Mouse (Mus musculus): ENCODE data around the gene Psd. TPM values are rescaled to one million over a fixed set of nuclear protein-coding genes. Genes with fewer than 3 reads are reported as not detected.

The Psd gene
- 1.9 and 2.7 TPM in 2 replicates for polyA plus RNA-seq (2012; rRNA removed)

DNA sequence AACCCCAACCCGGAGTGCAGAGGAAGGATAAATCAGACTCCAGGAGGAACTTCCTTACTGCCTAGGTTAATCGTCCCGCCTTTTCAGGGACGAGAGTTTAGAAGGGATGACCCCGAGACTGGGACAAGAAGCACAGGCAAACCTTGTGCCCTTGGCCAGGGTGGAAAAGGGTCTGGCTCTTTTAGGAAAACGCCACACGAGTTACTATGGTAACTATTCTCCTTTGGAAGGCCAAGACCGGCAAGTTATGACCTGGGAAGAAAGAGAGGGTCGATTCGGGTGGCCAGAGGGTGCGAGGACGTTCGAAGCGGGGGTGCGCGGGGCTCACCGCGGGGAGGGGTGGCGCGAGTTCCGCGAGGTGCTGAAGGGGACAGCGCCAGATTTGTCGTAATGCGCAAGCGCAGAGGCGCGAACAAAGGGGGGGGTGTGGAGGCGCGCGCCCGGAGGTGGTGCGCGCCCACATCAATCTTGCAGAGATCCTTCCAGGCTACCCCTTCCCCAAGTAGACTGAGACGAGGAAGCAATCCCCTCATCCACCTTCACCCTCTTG is at the start of gene Psd:
TSS of gene Psd (minus strand) at position 401 of the 550 bp plus-strand sequence.
- peaks cover 6% of the 10 kb centered on the region; the same call in 1 of the 2 replicates for H3K4me1 ChIP-seq (ENCODE audit: control insufficient read depth, insufficient read depth, low read length)
- DNase-seq = peak; percentile 49
- H3K27ac ChIP-seq (ENCODE audit: insufficient read depth, low read depth, low read length) = peak within 1 kb of the TSS; percentile 81; the same call in 1 of the 2 replicates
- 1% methylated on average over 35 of the region's 35 CpGs for WGBS
- no peaks in the 10 kb centered on the region for H3K36me3 ChIP-seq (ENCODE audit: control insufficient read depth, insufficient read depth, low read length)
- H3K27me3 ChIP-seq (replicated peaks; ENCODE audit: control insufficient read depth, insufficient read depth, low read length) = no peaks in the 10 kb centered on the region
- TF ChIP-seq POLR2A (IDR thresholded peaks at IDR 0.05; ENCODE audit: low read depth, low read length) (no peak), CTCF (conservative IDR thresholded peaks at IDR 0.05; ENCODE audit: insufficient read depth, insufficient read length, low read depth, low read length) (no peak)
- peak within 1 kb of the TSS; percentile 72 for H3K4me3 ChIP-seq (ENCODE audit: insufficient read depth, low read depth, low read length)

DNA sequence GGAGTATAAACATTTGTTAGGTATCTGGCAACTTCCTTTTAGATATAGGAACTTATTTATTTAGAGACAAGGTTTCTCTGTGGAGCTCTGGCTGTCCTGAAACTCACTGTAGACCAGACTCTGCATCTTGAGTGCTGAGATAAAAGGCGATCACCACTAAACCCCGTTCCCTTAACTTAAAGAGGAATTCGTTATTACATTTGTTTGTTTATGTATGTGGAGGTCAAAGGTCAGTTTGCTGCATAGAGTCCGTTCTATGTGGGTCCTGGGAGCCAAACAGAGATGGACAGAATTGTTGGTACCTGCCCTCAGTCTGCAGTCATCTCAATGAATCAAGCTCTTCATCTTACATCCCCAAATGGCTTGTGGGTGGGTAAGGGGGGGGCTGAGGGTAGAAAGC is 48.9 kb upstream of the Psd start:
- Histone ChIP-seq H3K4me3 (ENCODE audit: insufficient read depth, low read depth, low read length) (no peak overlapping the region), H3K36me3 (ENCODE audit: control insufficient read depth, insufficient read depth, low read length) (peaks cover 4% of the 10 kb centered on the region; the same call in 1 of the 2 replicates), H3K27ac (ENCODE audit: insufficient read depth, low read depth, low read length) (no peak overlapping the region), H3K4me1 (ENCODE audit: control insufficient read depth, insufficient read depth, low read length) (no peaks in the 10 kb centered on the region), H3K27me3 (replicated peaks; ENCODE audit: control insufficient read depth, insufficient read depth, low read length) (no peaks in the 10 kb centered on the region)
- TF ChIP-seq CTCF (conservative IDR thresholded peaks at IDR 0.05; ENCODE audit: insufficient read depth, insufficient read length, low read depth, low read length) (no peak), POLR2A (IDR thresholded peaks at IDR 0.05; ENCODE audit: low read depth, low read length) (no peak)
- no peak for DNase-seq
- WGBS = 48% methylated on average over 4 of the region's 4 CpGs

DNA sequence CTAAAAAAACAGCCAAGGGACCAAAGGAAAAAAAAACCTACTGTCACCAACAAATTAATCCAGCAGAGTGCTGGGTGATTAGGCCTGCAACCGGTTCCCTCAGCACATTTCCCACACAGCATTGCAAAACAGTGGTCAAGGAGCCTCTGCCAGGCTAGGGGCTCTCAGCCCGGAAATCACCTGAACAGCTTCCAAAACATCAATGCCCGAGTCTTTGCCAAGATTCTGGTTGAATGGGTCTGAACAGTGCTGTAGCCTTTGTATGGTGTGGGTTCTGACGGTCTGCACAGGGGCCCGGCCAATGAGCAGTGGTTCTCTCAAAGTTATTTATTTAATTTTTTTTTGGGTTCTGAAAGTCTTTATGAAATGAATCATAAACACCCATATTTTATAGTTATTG is 48.5 kb upstream of the Psd start:
- Histone ChIP-seq H3K4me1 (ENCODE audit: control insufficient read depth, insufficient read depth, low read length) (no peaks in the 10 kb centered on the region), H3K4me3 (ENCODE audit: insufficient read depth, low read depth, low read length) (no peak overlapping the region), H3K36me3 (ENCODE audit: control insufficient read depth, insufficient read depth, low read length) (peaks cover 4% of the 10 kb centered on the region; the same call in 1 of the 2 replicates), H3K27ac (ENCODE audit: insufficient read depth, low read depth, low read length) (no peak overlapping the region), H3K27me3 (replicated peaks; ENCODE audit: control insufficient read depth, insufficient read depth, low read length) (no peaks in the 10 kb centered on the region)
- 36% methylated on average over 5 of the region's 5 CpGs for WGBS
- peak; percentile 25 for DNase-seq
- no peak for TF ChIP-seq CTCF (conservative IDR thresholded peaks at IDR 0.05; ENCODE audit: insufficient read depth, insufficient read length, low read depth, low read length)
- TF ChIP-seq POLR2A (IDR thresholded peaks at IDR 0.05; ENCODE audit: low read depth, low read length) = no peak

DNA sequence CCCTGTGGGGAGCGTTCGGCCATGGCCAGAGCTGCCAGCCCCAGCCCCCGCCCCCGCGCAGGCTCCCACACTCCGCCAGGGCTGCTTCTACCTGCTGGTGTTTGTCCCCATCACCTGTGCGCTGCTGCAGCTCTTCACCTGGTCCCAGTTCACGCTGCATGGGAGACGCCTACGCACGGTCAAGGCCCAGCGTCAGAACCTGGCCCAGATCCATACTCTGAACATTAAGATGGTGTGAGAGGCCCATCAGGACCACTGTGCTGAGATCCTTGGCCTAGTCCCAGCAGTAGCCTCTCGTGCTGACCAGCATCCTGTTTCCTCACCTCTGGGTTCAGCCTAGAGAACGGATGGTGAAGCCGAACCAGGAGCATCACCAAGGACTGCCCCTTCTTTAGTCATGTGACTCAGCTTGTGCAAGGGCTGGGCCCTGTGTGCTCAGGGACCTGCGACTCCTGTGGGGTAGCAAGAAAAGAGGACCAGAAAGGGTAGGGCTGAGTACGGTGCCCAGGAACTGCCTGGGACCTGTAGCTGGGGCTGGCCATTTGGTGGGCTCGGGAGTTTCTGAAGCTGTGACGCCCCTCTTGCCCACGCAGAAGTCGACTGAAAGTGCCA is 47.6 kb upstream of the Psd start:
- H3K27ac ChIP-seq (ENCODE audit: insufficient read depth, low read depth, low read length) = no peak overlapping the region
- no peaks in the 10 kb centered on the region for H3K4me1 ChIP-seq (ENCODE audit: control insufficient read depth, insufficient read depth, low read length)
- 63% methylated on average over 21 of the region's 21 CpGs for WGBS
- TF ChIP-seq CTCF (conservative IDR thresholded peaks at IDR 0.05; ENCODE audit: insufficient read depth, insufficient read length, low read depth, low read length) = no peak
- TF ChIP-seq POLR2A (IDR thresholded peaks at IDR 0.05; ENCODE audit: low read depth, low read length) = no peak
- H3K4me3 ChIP-seq (ENCODE audit: insufficient read depth, low read depth, low read length) = no peak overlapping the region
- no peaks in the 10 kb centered on the region for H3K27me3 ChIP-seq (replicated peaks; ENCODE audit: control insufficient read depth, insufficient read depth, low read length)
- H3K36me3 ChIP-seq (ENCODE audit: control insufficient read depth, insufficient read depth, low read length) = peaks cover 4% of the 10 kb centered on the region; the same call in 1 of the 2 replicates
- no peak for DNase-seq

DNA sequence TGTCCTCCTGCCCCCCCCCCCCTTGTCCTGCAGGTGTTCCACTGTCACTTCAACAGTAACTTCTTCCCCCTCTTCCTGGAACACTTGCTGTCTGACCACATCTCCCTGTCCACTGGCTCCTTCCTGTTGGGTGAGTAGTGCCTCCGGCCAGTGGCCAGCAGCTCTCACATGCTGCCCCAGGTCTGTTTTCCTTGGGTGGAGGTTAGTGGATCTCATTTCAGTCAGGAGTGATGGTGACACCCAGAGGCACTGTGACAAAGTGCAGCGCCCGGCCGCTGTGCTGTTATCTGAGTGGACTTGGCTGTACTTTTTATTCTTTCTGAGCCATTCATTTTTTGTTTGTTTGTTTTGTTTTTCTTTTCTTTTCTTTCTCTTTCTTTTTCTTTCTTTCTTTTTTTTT is 42.2 kb upstream of the Psd start:
- no peak overlapping the region for H3K4me3 ChIP-seq (ENCODE audit: insufficient read depth, low read depth, low read length)
- no peaks in the 10 kb centered on the region for H3K4me1 ChIP-seq (ENCODE audit: control insufficient read depth, insufficient read depth, low read length)
- no peaks in the 10 kb centered on the region for H3K36me3 ChIP-seq (ENCODE audit: control insufficient read depth, insufficient read depth, low read length)
- WGBS = 14% methylated on average over 4 of the region's 4 CpGs
- H3K27me3 ChIP-seq (replicated peaks; ENCODE audit: control insufficient read depth, insufficient read depth, low read length) = no peaks in the 10 kb centered on the region
- DNase-seq = peak; percentile 80
- no peak overlapping the region for H3K27ac ChIP-seq (ENCODE audit: insufficient read depth, low read depth, low read length)
- TF ChIP-seq CTCF (conservative IDR thresholded peaks at IDR 0.05; ENCODE audit: insufficient read depth, insufficient read length, low read depth, low read length) = peak; percentile 80
- TF ChIP-seq POLR2A (IDR thresholded peaks at IDR 0.05; ENCODE audit: low read depth, low read length) = no peak

DNA sequence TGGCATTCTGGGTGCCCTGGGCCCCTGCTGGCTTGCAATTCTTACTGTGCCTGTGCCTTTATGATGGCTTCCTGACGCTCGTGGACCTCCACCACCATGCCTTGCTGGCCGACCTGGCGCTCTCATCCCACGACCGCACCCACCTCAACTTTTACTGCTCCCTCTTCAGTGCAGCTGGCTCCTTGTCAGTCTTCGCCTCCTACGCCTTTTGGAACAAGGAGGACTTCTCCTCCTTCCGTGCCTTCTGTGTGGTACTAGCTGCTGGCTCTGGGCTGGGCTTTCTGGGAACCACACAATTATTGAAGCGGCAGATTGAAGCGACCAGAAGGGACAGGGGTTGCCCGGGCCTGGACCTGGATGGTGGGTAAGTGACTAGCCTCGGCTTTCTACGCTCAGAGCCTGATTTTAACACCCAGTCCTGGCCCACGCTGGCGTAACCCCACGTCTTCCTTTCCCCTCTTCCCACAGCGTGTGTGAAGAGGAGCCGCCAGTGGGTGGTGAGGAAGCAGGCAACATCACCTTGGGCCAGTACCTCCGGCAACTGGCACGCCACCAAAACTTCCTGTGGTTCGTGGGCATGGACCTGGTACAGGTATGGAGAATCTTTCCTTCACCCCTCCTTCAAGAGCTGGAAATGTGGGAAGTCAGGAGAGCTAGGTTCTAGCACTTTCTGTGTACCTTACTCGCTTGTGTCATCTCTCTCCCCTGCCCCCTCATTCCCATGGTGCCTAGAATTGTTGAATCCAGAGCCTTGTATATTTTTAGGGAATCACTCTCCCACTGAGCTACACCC is 41.0 kb upstream of the Psd start:
- no peaks in the 10 kb centered on the region for H3K27me3 ChIP-seq (replicated peaks; ENCODE audit: control insufficient read depth, insufficient read depth, low read length)
- no peaks in the 10 kb centered on the region for H3K4me1 ChIP-seq (ENCODE audit: control insufficient read depth, insufficient read depth, low read length)
- H3K27ac ChIP-seq (ENCODE audit: insufficient read depth, low read depth, low read length) = no peak overlapping the region
- no peak overlapping the region for H3K4me3 ChIP-seq (ENCODE audit: insufficient read depth, low read depth, low read length)
- TF ChIP-seq CTCF (conservative IDR thresholded peaks at IDR 0.05; ENCODE audit: insufficient read depth, insufficient read length, low read depth, low read length) = no peak
- no peak for DNase-seq
- H3K36me3 ChIP-seq (ENCODE audit: control insufficient read depth, insufficient read depth, low read length) = no peaks in the 10 kb centered on the region
- WGBS = 87% methylated on average over 22 of the region's 23 CpGs

All from kidney, adult 2 months (tissue).